Mouse (Mus musculus): ENCODE measurements around the gene Usp37.
A peak's percentile ranks its signal among the peaks of the same experiment; 100 is the strongest.

GRCm38 (mm10) chr1:74587773-74588445 is 43.8 kb upstream of the Usp37 start, which contains the start of the genes Zfp142 and Bcs1l:
- peak; percentile 39 for TF ChIP-seq POLR2A (IDR thresholded peaks at IDR 0.05; ENCODE audit: low read depth, low read length)
- TF ChIP-seq CTCF (IDR thresholded peaks at IDR 0.05; ENCODE audit: extremely low read depth, insufficient read length, insufficient replicate concordance, low read depth, low read length), result no peak
